Mouse (Mus musculus) erythroblast, adult 5-6 weeks (primary cell): ENCODE results near the gene Matn4. TPM values are rescaled to one million over a fixed set of nuclear protein-coding genes. Genes with fewer than 3 reads are reported as not detected.

ENCODE experiments used
- ATAC-seq: replicated peaks from 2 replicates; pipeline ENCODE4 v1.8.0; 2016; ENCODE audit warnings: moderate number of reproducible peaks, mild to moderate bottlenecking, moderate TSS enrichment, inconsistent platforms; ENCODE audit not compliant: poor library complexity, low FRiP score, severe bottlenecking
- total RNA-seq, 2 experiments: library from RNA; stranded (forward) in 1 of 2; stranded (reverse) in 1 of 2; fragments of 150-400 nt in 1 of 2; fragments of 200-764, 138-1000 nt in 1 of 2; gene quantifications; 2 replicates each; pipeline versions ENCODE4 v1.2.3 to v1.2.4; 2015 to 2017; ENCODE audit warnings: low replicate concordance in 2 of 2

The Matn4 gene
- total RNA-seq, 2 experiments from 2014 or later: not detected

DNA sequence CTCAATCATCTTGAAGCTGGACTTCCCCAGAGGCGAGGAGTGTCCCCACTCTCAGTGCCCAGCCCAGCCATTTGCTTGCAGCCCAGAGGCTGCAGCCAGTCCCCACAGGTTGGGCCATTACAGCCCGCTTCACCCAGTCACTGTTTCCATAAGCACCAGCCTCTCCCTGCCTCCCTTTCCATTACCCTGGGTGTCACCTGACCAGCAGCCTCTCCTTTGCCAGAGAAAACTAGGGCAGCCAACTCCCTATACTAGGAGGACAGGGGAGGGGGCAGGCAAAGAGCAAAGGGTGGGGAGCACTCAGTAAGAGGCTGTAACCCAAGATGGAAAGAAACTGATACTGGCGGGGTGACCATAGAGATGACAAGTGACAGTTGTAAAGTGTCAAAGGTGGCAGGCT lies 32.0 kb upstream of the Matn4 start:
- ATAC-seq: no peak

DNA sequence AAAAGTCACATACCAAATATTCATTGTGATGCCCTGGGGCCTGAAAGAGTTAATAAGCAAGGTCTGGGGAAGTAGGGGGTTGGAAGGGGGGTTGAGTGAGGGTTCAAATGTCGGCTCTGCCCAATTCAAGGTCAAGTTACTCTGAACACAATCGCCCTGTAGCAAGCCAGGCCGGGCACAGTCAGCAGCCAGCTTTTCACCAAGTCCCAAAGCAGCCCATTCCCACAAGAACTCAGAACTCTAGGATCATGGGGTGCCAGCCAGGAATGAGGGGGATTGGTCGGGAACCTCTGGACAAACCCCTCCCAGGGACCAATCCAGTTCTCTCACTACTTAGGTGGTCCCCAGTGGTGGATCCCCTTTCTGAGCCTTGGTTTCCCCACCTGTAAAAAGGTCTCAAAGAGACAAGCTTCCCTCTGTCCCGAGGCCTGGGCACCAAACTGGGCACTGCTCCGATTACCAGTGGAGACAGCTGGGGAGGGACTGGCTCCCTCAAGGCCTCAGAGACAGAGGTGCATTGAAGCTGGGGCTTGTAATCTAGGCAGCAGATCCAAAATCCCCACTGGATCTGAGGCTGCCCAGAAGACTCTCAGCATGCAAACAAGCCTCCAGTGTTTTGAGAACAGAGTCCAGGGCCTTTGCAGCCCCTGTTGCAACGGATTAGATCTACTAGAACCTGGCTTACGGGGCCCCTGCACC lies 31.4 kb upstream of the Matn4 start:
- ATAC-seq: no peak

DNA sequence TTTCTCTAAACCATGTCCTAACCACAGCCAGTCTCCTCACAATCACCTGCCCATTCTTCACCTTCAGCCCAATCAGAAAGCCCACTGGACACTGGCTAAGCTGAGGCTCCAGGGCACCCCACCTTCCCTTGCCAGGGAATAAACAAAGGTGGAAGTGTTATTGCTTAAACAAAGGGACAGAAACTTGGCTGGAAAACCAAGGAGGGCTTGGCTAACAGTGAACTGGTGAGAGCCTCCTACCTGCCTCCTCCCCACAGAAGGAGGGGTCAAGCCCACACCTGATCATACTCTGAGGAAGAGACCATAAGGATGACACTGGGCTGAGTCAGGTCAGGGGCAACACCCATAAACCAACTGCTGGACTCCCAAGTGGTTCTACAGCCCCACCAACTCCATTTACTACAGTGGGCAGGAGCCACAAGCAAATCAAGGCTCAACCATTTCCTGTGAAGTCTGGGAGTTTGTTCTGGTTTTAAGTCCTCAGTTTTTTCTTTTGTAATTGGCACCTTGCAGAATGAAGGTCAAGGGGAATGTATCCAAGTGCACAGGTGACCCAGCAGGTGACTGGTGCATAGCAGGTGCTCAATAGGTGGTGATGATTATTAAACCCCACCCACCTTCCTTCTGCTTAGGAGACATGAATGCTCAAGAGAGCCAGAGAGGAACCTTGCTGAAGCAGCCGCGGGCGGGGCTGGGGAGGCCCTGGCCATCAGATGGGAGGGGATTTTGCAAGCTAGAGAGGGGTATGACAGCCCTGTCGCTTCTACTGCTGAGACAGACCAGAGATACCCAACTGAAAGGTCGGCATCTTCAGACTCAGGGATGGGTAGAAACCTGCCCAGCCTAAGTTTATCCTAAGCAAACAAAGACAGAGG lies 30.5 kb upstream of the Matn4 start:
- ATAC-seq: no peak

DNA sequence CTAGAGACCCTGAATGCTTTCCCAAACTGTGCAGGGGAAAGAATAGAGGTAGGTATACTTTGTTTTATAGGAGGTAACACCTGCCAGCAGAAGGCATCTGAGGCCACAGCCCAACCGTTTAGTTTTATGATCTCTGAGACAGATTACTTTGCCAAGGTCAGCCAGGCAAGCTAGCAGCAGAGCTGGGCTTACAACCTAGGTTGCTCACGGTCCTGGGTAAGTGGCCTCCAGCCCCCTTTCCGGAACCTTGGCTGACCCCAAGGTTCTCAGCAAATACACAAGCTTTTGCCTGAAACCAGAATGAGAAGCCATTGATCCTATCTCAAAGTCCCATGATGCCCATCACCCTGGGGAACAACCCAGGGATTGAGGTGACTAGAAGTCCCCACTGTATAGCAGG lies 29.7 kb upstream of the Matn4 start:
- ATAC-seq: no peak

DNA sequence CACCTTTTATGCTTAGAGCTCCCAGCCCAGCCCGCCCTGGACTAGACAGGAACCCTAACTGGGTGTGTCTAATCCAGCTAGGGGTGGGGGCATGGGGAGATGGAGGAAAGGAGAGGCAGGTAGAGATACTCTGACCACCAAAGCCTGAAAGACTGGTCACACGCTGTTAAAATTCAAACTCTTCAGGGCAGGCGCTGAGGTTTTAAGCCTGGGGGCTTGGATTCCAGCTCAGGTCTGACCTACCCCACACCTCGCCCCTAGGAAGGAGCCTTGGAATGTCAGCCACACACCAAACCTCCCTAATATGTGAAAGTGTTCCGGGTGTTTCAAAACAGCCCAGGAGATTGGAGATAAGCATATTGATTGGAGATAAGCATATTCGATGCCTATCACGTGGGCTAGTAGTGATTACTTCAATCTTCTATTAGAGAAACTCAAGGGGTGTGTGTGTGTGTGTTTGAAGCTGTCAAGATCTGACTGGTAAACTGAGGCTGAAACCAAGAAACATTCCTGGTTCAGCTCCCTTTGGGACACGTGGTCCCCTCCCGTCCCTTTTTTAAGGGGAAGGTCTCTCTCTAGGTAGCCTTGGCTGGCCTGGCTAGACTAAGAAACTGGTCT lies 28.4 kb upstream of the Matn4 start:
- ATAC-seq: no peak

DNA sequence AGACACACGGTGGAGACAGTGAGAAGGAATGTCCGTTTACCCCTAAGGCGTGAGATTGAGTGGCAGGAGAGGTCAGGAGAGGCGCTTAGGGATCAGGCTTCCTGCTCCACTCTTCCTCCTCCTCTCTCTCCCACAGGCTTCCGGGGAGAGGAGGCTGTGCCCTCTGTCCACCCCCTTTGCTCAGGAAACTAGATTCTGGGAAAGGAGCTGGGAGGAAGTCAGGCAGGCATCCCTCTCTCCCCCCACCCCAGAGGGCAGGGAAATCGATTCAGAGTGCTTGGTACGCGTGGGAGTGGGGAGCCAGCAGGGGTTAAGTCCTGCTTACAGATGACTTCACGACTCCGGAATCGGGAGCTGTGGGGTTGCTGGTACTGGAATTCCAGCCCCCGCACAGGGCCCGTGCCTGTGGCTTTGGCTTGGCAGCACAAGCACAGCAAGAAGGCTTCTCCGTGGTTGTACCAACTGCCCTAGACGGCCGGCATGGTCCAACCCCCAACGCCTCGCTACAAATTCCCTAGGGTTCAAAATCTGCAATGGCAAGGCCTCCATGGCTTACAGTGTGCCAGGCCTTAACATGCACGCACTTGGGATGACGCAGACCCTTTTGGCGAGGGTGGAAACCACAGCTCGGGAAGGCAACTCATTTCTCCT lies 27.7 kb upstream of the Matn4 start:
- no peak for ATAC-seq

DNA sequence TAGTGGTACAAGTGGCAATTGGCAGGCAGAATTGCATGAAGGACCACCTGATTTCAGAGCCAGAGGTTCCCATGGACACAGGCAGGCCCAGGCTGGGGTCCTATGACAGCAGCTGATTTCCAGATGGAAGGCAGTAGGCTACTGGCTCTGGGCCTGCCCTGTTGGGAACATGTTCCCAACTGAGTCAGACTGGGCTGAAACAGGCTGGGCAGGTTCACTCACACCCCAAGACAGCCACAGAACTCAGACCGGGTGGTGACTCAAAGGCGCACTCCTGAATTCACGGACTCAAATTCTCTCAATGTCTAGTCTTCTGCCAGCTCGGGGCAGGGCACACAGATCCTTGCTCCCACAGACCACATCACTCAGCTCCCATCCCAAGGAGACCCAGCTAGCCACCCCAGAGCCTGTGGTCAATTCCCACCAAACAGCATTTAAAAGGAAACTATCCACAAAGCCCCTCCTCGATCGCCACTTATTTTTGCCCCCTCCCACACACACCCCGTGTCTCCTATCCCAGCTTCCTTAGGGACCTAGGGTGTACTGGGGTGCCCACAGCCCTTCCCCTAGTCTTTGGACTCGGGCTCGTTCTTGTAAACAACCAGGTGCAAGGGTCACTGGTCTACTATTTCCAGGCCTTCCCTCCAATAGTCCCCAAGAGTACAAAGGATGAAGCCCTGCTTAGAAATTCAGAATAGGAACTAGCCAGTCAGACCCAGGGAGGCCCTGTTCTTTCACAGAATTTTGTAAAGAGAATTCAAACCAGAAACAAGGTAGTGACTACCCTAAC lies 26.9 kb upstream of the Matn4 start:
- ATAC-seq: no peak

DNA sequence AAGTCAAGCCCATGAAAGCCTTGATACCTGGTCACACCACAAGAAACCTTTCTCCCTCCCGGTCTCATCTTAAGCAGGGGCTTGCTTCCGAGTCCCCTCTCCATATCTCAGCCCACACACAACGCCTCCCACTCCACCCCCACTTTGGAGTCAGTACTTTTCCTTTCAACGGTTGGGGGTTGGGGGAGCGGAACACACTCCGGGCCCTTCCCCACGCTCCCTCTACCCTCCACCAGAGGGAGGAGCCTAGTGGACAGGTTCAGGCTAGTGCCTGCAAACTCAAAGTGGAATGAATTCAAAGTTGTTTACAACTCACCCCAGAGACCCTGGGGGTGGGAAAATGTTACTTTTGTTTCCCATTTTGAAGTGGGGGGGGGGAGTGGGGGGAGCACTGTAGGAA lies 25.7 kb upstream of the Matn4 start:
- ATAC-seq: no peak

DNA sequence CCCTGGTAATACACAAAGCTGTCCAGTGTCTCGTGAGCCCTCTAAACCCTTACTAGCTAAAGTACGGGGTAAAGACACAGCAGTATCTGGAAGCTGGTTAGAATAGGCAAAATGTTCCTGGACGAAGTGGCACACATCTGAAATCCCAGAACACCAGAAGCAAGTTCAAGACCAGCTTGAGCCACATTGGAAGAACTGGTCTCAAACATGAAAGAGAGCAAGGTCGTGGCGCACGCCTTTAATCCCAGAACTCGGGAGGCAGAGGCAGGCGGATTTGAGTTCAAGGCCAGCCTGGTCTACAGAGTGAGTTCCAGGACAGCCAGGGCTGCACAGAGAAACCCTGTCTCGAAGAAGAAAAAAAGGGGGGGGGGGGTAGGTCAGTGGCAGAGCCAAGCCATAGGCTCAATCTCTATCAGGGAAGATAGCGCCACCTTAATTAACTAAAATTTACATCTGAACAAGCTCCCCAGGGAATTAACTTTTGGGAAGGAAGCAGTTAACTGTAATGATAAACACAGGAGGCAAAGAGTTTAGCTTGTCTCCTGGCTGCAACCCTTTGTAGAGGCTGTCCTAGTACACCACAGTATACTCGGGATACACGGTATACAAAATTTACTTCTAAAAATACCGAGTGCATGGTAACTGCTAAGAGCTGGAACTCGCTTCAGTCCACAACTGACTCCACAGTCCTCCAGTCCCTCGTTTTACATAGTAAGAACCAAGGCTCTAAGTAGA lies 25.1 kb upstream of the Matn4 start:
- no peak for ATAC-seq

DNA sequence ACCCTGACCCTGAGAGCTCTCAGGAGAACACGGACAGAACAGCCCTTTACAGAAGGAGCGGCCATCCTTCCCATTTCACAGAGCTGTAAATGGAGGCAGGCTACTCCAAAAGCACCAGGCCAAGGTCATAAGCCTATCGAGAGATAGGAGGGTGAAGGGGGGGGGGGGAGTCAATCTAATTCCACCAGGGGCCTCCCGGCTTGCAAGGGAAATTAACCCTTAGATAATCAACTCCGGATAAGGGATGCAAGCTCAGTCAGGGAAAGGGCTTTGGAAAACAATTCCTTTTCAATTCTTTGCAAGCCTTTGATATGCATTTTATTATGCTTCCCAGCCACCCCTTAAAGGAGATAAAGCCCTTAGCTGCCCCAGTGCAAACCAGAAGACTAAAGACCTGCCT lies 23.5 kb upstream of the Matn4 start:
- no peak for ATAC-seq

DNA sequence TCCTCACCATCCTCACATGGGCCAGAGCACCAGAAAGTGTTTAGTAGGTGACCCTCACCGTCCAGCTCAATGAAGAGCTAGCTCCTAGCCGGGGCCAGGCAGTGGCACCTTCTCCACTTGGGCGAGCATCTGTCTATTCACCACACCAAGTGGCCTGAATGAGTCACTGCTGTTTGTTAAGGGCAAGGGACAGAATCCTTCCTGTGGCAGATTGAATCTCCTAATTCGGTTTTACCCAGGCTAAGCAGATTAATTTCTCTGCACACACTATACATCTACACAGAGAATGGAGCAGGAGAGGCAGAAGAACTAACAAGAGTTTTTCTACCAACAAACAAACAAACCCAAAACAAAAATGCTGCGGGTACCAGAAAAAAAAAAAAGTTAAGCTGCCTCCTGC lies 22.0 kb upstream of the Matn4 start:
- ATAC-seq: no peak

DNA sequence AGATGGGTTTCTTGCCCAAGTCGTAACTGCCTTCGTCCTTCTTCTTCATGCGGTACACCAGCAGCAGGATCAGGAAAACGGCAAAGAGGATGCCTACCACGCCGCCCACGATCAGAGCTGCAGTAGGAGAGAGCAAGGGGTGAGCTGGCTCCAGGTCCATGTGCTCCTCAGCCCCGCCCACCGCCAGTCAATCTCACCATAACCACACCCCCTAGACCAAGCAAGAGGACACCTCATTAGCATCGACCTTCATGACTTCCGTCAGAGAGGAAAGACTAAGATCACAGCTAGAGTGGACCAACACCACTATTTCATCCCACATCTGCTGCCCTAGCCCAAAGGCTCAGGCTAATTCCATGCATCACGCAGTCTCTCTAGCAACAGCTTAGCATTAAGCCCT lies 21.2 kb upstream of the Matn4 start:
- no peak for ATAC-seq

DNA sequence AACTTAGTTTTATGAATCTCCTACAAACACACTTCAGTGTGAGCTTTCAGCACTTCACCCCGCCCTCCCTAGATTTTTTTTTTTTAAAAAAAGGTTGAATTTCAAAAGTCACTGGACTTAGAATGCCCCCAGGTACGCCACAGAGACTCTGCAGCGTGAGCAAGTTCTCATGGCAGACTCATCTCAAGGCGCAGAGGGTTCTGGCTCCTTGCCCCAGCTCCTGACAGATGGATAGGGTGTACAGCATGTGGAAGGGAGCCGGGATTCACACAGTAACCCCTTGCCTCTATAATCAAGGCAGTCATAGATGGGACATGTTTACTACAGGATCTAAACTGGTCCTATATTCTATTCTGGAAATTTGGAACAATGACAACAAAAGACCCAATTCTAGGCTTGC lies 20.4 kb upstream of the Matn4 start:
- ATAC-seq: no peak

DNA sequence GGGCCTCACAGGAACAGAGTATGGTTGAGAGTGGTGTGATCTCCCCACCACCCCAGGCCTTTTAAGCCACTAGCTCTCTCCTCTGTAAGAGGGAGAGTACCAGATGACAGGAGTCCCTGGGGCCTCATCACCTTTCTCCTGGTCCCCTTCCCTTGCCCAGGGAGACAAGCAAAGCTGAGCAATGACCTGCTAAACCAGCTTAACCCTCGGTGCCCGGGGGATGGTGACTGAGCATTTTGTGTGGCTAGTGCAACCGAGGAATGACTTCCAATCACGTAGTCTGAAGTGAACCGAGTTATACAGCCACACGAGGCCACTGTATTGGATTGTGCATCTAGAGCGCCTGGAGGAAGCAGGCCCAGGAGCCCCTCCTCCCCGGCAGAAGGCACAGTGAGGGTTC lies 19.4 kb upstream of the Matn4 start:
- no peak for ATAC-seq

DNA sequence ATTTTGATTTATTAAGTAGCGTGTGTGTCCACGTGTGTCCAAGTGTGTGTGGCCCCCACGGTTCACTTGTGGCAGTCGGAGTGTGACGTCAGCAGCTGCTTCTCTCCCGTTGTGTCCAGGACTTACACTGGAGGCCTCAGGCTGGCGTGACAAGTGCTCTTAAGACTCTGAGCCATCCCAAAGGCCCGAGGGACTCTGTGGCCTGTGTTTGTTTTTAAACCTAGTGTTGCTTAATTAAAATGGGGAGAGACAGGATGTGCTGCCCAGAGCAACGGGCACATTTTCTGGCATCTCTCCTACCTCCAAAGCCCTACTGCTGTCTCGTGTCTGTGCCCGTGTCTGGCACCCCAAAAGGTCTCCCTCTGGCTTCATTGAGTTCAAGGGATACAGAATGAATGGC lies 18.5 kb upstream of the Matn4 start:
- no peak for ATAC-seq

DNA sequence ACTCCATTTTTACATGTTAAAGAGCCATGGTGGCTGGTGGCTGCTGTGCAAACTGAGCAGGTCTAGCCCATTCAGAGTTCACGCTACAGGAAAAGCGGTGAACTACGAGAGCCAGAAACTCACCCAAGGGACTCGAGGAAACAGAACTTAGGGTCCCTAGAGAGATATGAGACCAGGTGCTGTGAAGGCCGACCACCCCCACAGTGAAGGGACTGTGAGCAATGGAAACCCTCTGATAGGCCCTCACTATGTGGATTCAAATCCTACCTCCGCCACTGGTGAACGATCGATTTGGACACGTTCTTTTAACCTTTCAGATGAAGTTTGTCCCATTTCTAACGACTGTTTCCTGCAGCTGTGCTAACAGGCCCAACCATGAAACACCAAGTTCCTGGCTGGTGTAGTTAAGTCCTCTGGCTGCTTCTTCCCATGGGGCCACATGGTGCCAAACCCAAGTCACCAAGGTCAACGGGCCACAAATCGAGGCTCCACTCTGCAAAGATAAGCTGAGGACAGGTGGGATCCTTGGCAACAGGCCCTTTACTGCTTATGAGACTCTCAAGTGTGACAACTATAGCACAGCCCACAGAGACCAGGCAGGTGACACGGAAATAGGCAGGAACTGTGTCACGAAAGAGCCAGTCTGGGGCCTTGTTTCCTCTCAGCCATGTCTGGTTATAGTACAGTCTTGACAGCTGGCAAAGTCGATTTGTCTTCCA lies 17.9 kb upstream of the Matn4 start:
- ATAC-seq: no peak

DNA sequence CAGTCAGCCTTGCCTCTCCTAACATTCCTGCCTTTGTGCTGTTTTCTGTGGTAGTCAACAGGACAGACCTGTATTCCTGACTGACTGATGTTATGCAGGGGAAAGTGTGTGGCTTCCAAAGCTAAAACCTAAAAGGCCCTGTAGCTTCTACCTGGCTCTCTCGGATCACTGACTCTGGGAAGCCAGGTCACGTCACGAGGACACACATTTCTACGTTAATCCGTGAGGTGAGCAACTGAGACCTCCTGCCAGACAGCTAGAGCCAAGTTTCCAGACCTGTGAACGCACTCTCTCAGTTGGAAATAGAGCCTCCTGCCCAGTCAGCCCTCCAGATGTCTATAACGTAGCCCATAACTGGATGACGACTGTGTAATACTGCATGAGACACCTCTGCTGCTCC lies 17.0 kb upstream of the Matn4 start:
- ATAC-seq: no peak

DNA sequence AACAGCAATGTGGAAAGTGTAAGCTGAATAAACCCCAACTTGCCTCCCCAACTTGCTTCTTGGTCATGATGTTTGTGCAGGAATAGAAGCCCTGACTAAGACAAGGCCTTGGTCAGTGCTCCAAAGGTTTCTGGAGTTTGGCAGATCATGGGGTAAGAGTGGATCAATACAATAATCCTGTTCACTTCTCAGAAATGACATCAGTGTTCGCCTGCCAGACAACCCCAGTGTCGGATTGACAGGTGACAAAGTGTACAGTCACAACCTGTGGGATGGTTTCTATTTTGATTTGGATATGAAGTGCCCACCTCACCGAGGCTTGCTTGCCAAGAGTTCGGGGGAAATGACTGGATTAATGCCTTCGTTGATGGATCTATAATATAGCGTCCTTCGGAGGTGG lies 16.3 kb upstream of the Matn4 start:
- no peak for ATAC-seq

DNA sequence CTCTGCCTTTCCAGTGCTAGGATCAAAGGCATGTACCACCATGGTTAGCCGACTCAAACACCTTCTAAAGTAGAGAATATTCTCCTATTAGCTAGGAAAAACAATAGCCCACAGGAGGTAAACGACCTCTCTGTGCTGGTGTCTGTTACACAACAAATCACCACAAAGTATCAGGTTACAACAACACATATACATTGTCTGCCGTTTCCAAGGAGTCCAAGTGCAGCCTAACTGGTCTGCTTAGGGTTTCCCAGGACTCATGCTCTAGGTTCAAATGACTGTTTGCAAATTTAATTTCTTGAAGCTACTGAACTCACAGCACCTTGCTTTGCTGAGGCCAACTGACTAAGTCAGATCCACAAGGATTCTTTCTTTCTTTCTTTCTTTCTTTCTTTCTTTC lies 14.5 kb upstream of the Matn4 start:
- ATAC-seq: no peak
